8 mouse cellular contexts compared by ENCODE assay signal in genomic region chr14:27115275-27115660, GRCm38 (mm10). TPM values are rescaled to one million over a fixed set of nuclear protein-coding genes. Genes with fewer than 3 reads are reported as not detected.
DNase-seq lines count a peak whose midpoint lies in the region; ATAC-seq and TF ChIP-seq lines count a peak whose summit lies in the region.

No protein-coding gene starts in this region.

- no peak overlapping the region for H3K27ac ChIP-seq in forebrain, postnatal 0 days (ENCODE audit: low read depth, low read length)

- no peak for ATAC-seq in forebrain, postnatal 0 days

- peaks cover 9% of the 10 kb centered on the region; the same call in 1 of the 2 replicates for H3K4me1 ChIP-seq in forebrain, postnatal 0 days (ENCODE audit: insufficient read depth)

- H3K36me3 ChIP-seq in forebrain, postnatal 0 days (ENCODE audit: insufficient read depth), result no peaks in the 10 kb centered on the region

- peak overlapping the region; percentile 47 for H3K4me3 ChIP-seq in forebrain, postnatal 0 days (ENCODE audit: low read depth, low read length)

- 0 out of 2 replicates have a peak overlapping the region, but pooled peaks have one; percentile 45 for H3K9ac ChIP-seq in forebrain, postnatal 0 days

- peak overlapping the region; percentile 98 for H3K4me2 ChIP-seq in forebrain, postnatal 0 days (ENCODE audit: low read depth)

- 14% methylated on average over 11 of the region's 11 CpGs for WGBS in forebrain, postnatal 0 days

- H3K27me3 ChIP-seq in forebrain, postnatal 0 days (ENCODE audit: insufficient read depth, low read length), result peaks cover 9% of the 10 kb centered on the region

- TF ChIP-seq CTCF in forebrain, postnatal 0 days (IDR thresholded peaks at IDR 0.05; ENCODE audit: low read depth), result no peak

- no peaks in the 10 kb centered on the region for H3K9me3 ChIP-seq in forebrain, postnatal 0 days (ENCODE audit: low read length)

- DNase-seq in gastrocnemius, postnatal 25 days, result peak; percentile 61
- DNase-seq in gastrocnemius, postnatal 10 days, result no peak
- DNase-seq in forebrain, postnatal 0 days, result no peak
- peak; percentile 47 for DNase-seq in kidney, adult 11 months
- peak; percentile 22 for DNase-seq in lung, postnatal 25 days (ENCODE audit: low spot score)
- no peak for DNase-seq in frontal cortex, postnatal 36 days (ENCODE audit: low spot score in 2 of 2)
- DNase-seq in ovary, postnatal 14 days (ENCODE audit: low spot score), result no peak
- no peak for DNase-seq in urinary bladder, postnatal 25 days (ENCODE audit: low spot score)

RNA-seq across cellular contexts. Expression of gene Arhgef3, which starts 0.6 kb away (rescaled TPM):
- total RNA-seq in gastrocnemius, postnatal 25 days (2021), result 10 to 100 TPM in 1 of 2 experiments, 1 to 10 TPM in 1; 8.1 to 10.9 TPM
- total RNA-seq in gastrocnemius, postnatal 10 days (2021), result 10 to 100 TPM; 15.6 to 18.1 TPM
- 17.3 and 17.7 TPM in 2 replicates for total RNA-seq in forebrain, postnatal 0 days (2014; rRNA removed)
- 9.1 and 12.3 TPM in 2 replicates for polyA plus RNA-seq in forebrain, postnatal 0 days (2015; fragmentation: Nextera tagmentation; extraction: Ambion mirVana)

Comparison
In these comparisons a context has a peak if more than half of its experiments do, and no peak if none do; other contexts are left out.
1. DNase-seq: peak in gastrocnemius, postnatal 25 days (single experiment), kidney, adult 11 months (single experiment) and lung, postnatal 25 days (single experiment); none in gastrocnemius, postnatal 10 days (single experiment), forebrain, postnatal 0 days (single experiment), frontal cortex, postnatal 36 days (0 of 2), ovary, postnatal 14 days (single experiment) and urinary bladder, postnatal 25 days (single experiment).